Mouse (Mus musculus) megakaryocyte, adult 5-6 weeks (primary cell): ENCODE results near the gene Mybl2. TPM values are rescaled to one million over a fixed set of nuclear protein-coding genes. Genes with fewer than 3 reads are reported as not detected.

Source experiments
- ATAC-seq: 2 replicates; pipeline ENCODE4 v1.8.0; 2016; ENCODE audit warnings: mild to moderate bottlenecking, inconsistent platforms; ENCODE audit not compliant: poor library complexity, severe bottlenecking
- total RNA-seq, 2 experiments: library from RNA; stranded (forward) in 1 of 2; stranded (reverse) in 1 of 2; fragments of 153-499, 151-499 nt in 1 of 2; fragments of 221-1000, 200-1000 nt in 1 of 2; gene quantifications; 2 replicates each; pipeline versions ENCODE4 v1.2.3 to v1.2.4; 2015 to 2017

Mybl2 gene
- total RNA-seq, 2 experiments from 2014 or later = 9.0 to 21.9 TPM

- no peak for ATAC-seq
Observed at GRCm38 (mm10) chr2:163070213-163070612, 15.7 kb downstream of the Mybl2 start.

GRCm38 (mm10) chr2:163071590-163071989 is 17.1 kb downstream of the Mybl2 start:
- ATAC-seq = no peak

- ATAC-seq = no peak
Observed at GRCm38 (mm10) chr2:163073023-163073757, 18.7 kb downstream of the Mybl2 start.

- no peak for ATAC-seq
Observed at GRCm38 (mm10) chr2:163074006-163074405, 19.5 kb downstream of the Mybl2 start.

- no peak for ATAC-seq
Observed at GRCm38 (mm10) chr2:163074808-163075207, 20.3 kb downstream of the Mybl2 start.

- ATAC-seq = no peak
Observed at GRCm38 (mm10) chr2:163075234-163075633, 20.7 kb downstream of the Mybl2 start.

GRCm38 (mm10) chr2:163079041-163079440 is 24.6 kb downstream of the Mybl2 start:
- no peak for ATAC-seq

GRCm38 (mm10) chr2:163082591-163082990 is 28.1 kb downstream of the Mybl2 start:
- no peak for ATAC-seq

- ATAC-seq = no peak
Observed at GRCm38 (mm10) chr2:163084519-163084918, 30.0 kb downstream of the Mybl2 start.

GRCm38 (mm10) chr2:163085047-163085446 is 30.6 kb downstream of the Mybl2 start:
- ATAC-seq = no peak

GRCm38 (mm10) chr2:163086561-163086960 is 32.1 kb downstream of the Mybl2 start:
- no peak for ATAC-seq

GRCm38 (mm10) chr2:163087728-163088127 is 33.2 kb downstream of the Mybl2 start, which contains the start of gene Gtsf1l:
Gene Gtsf1l, minus strand, starts transcription at chr2:163087855.
- no peak for ATAC-seq

- 0 out of 2 replicates have a peak, but pooled peaks have one; percentile 24 for ATAC-seq
Observed at GRCm38 (mm10) chr2:163089475-163090123, 35.1 kb downstream of the Mybl2 start.

GRCm38 (mm10) chr2:163094909-163095308 is 40.4 kb downstream of the Mybl2 start:
- ATAC-seq = no peak

- no peak for ATAC-seq
Observed at GRCm38 (mm10) chr2:163095784-163096183, 41.3 kb downstream of the Mybl2 start.

GRCm38 (mm10) chr2:163099919-163100318 is 45.4 kb downstream of the Mybl2 start:
- no peak for ATAC-seq

- peak; percentile 32; the same call in 1 of the 2 replicates for ATAC-seq
Observed at GRCm38 (mm10) chr2:163100551-163100950, 46.1 kb downstream of the Mybl2 start.

GRCm38 (mm10) chr2:163101646-163102203 is 47.2 kb downstream of the Mybl2 start:
- peak; percentile 66 for ATAC-seq

GRCm38 (mm10) chr2:163102216-163102615 is 47.7 kb downstream of the Mybl2 start:
- no peak for ATAC-seq

GRCm38 (mm10) chr2:163102900-163103653 is 48.6 kb downstream of the Mybl2 start:
- 0 out of 2 replicates have a peak, but pooled peaks have one; percentile 3 for ATAC-seq
